Mouse (Mus musculus): ENCODE data around the gene Heatr4. TPM values are rescaled to one million over a fixed set of nuclear protein-coding genes. Genes with fewer than 3 reads are reported as not detected.
"Not testable (repeated sequence)": the region's sequence is repeated elsewhere in the genome, so short reads cannot be mapped to it uniquely, and the experiment has no call there.

The Heatr4 gene
- polyA plus RNA-seq, 1 experiment from 2014 or later = 0.10 TPM

DNA sequence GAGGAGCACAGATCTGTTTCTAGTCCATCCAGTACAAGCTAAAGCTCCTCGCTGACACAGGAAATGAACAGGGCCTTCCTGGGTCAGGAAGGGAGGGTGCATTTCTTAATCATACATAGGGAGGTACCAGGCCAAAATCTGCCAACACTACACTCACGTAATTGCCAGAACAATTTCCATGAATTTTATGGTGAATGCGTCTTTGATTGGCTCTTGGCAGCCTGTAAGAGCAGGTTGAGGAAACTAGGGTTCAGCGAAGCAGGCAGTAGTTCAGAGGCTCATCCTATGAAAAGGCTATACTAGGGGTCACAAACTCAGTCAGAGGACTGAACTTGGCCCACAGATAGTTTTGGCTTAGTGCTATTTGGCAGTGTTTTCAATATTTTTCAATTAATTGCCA, 44.6 kb downstream of the Heatr4 start:
- H3K36me3 ChIP-seq (ENCODE audit: control insufficient read depth, insufficient read depth, low read length) = no peaks in the 10 kb centered on the region
- ATAC-seq (ENCODE audit: insufficient number of reproducible peaks, insufficient read depth, low FRiP score, low read depth) = no peak
- H3K4me3 ChIP-seq (ENCODE audit: low read depth, low read length) = no peak overlapping the region
- 81% methylated on average over 4 of the region's 4 CpGs for WGBS
- no peak overlapping the region for H3K9ac ChIP-seq (replicated peaks; ENCODE audit: low read depth, low read length)
- H3K4me2 ChIP-seq (replicated peaks; ENCODE audit: low read depth, low read length) = no peak overlapping the region
- no peaks in the 10 kb centered on the region for H3K9me3 ChIP-seq (ENCODE audit: control insufficient read depth, low read depth, low read length)
- H3K4me1 ChIP-seq (ENCODE audit: control insufficient read depth, insufficient read depth, low read length) = no peaks in the 10 kb centered on the region
- H3K27ac ChIP-seq (ENCODE audit: low read length) = no peak overlapping the region
- H3K27me3 ChIP-seq (ENCODE audit: control insufficient read depth, insufficient read depth, low read length) = no peaks in the 10 kb centered on the region

GRCm38 (mm10) chr12:83939332-83939731, 45.3 kb downstream of the Heatr4 start:
- Histone ChIP-seq H3K27me3 (ENCODE audit: control insufficient read depth, insufficient read depth, low read length) (no peaks in the 10 kb centered on the region), H3K4me3 (ENCODE audit: low read depth, low read length) (no peak overlapping the region), H3K4me1 (ENCODE audit: control insufficient read depth, insufficient read depth, low read length) (no peaks in the 10 kb centered on the region), H3K27ac (ENCODE audit: low read length) (no peak overlapping the region), H3K9me3 (ENCODE audit: control insufficient read depth, low read depth, low read length) (no peaks in the 10 kb centered on the region), H3K9ac (replicated peaks; ENCODE audit: low read depth, low read length) (no peak overlapping the region), H3K36me3 (ENCODE audit: control insufficient read depth, insufficient read depth, low read length) (no peaks in the 10 kb centered on the region), H3K4me2 (replicated peaks; ENCODE audit: low read depth, low read length) (no peak overlapping the region)
- ATAC-seq (ENCODE audit: insufficient number of reproducible peaks, insufficient read depth, low FRiP score, low read depth) = no peak
- 86% methylated on average over 2 of the region's 2 CpGs for WGBS

DNA sequence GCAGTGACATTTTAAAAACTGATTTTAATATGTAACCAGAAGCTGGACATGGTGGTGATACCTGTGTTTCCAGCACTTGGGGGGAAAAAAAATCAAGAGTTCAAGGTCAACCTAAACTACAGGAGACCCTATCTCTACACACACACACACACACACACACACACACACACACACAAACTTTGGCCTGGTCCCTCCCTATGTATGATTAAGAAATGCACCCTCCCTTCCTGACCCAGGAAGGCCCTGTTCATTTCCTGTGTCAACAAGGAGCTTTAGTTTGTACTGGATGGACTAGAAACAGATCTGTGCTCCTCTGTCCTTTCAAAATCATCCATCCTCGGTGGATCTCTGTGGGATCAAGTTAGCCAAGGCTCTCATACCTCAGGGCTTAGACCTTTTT, 46.1 kb downstream of the Heatr4 start:
- ATAC-seq (ENCODE audit: insufficient number of reproducible peaks, insufficient read depth, low FRiP score, low read depth); H3K9ac ChIP-seq (replicated peaks; ENCODE audit: low read depth, low read length); H3K4me3 ChIP-seq (ENCODE audit: low read depth, low read length); H3K4me2 ChIP-seq (replicated peaks; ENCODE audit: low read depth, low read length); H3K36me3 ChIP-seq (ENCODE audit: control insufficient read depth, insufficient read depth, low read length); H3K27me3 ChIP-seq (ENCODE audit: control insufficient read depth, insufficient read depth, low read length); H3K27ac ChIP-seq (ENCODE audit: low read length); H3K9me3 ChIP-seq (ENCODE audit: control insufficient read depth, low read depth, low read length); H3K4me1 ChIP-seq (ENCODE audit: control insufficient read depth, insufficient read depth, low read length): not testable (repeated sequence)
- WGBS = 32% methylated on average over 1 of the region's 1 CpGs

DNA sequence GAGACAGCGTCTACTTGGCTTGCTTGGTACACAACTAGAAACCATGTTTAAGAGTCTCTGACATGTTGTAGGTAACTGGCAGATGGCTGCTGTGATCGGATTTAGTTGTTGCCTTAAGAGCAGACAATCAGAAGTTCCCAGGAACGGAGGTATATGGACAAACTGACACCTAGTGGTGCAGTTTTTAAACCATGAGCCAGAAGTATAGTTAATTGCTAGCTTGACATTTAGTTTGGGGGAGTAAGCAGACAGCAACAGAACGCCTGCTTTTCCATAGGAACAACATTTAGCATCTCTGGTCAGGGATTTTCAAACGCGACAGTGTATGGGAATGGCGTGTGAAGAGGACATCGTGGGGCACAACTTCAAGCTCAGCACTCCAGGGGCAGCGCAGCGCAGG, 47.1 kb downstream of the Heatr4 start:
- no peaks in the 10 kb centered on the region for H3K4me1 ChIP-seq (ENCODE audit: control insufficient read depth, insufficient read depth, low read length)
- 56% methylated on average over 10 of the region's 10 CpGs for WGBS
- H3K4me2 ChIP-seq (replicated peaks; ENCODE audit: low read depth, low read length) = no peak overlapping the region
- no peaks in the 10 kb centered on the region for H3K36me3 ChIP-seq (ENCODE audit: control insufficient read depth, insufficient read depth, low read length)
- no peak overlapping the region for H3K27ac ChIP-seq (ENCODE audit: low read length)
- no peak overlapping the region for H3K4me3 ChIP-seq (ENCODE audit: low read depth, low read length)
- H3K9ac ChIP-seq (replicated peaks; ENCODE audit: low read depth, low read length) = no peak overlapping the region
- no peak for ATAC-seq (ENCODE audit: insufficient number of reproducible peaks, insufficient read depth, low FRiP score, low read depth)
- no peaks in the 10 kb centered on the region for H3K9me3 ChIP-seq (ENCODE audit: control insufficient read depth, low read depth, low read length)
- H3K27me3 ChIP-seq (ENCODE audit: control insufficient read depth, insufficient read depth, low read length) = no peaks in the 10 kb centered on the region

DNA sequence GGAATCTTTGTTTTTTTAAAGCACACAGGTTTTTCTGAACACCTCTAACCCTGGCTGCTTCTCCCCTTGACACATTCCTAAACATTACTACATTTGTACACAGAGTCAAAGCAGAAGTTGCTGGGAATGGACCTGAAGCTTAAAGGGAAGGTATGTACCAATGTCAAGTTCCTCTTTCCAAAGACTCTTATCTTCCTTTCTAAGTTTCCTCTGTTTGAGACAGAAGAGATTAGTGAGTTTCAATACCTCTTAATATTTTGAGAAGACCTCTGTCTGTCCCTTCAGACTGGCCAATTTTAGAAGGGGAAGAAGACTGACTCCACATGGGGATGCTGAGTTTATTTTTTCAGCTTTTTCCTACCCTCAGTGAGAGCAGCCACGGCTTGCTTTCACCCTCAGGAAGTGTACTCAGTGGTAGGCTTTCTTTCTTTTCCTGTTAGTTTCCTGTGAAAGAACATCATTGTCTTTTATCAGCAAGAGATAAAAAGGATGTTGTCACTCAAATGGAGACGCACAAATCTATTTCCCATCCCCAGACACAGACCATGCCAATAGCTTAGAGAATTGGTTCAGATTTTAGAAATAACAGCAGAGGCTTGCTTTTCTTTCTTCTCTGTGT, 55.4 kb downstream of the Heatr4 start:
- Histone ChIP-seq H3K4me3 (ENCODE audit: low read depth, low read length) (no peak overlapping the region), H3K36me3 (ENCODE audit: control insufficient read depth, insufficient read depth, low read length) (no peaks in the 10 kb centered on the region), H3K9me3 (ENCODE audit: control insufficient read depth, low read depth, low read length) (no peaks in the 10 kb centered on the region), H3K27me3 (ENCODE audit: control insufficient read depth, insufficient read depth, low read length) (no peaks in the 10 kb centered on the region), H3K27ac (ENCODE audit: low read length) (no peak overlapping the region), H3K4me1 (ENCODE audit: control insufficient read depth, insufficient read depth, low read length) (0 out of 2 replicates have a peak, but pooled peaks cover 3% of the 10 kb centered on the region), H3K9ac (replicated peaks; ENCODE audit: low read depth, low read length) (no peak overlapping the region), H3K4me2 (replicated peaks; ENCODE audit: low read depth, low read length) (no peak overlapping the region)
- ATAC-seq (ENCODE audit: insufficient number of reproducible peaks, insufficient read depth, low FRiP score, low read depth) = no peak
- WGBS = 48% methylated on average over 2 of the region's 2 CpGs

DNA sequence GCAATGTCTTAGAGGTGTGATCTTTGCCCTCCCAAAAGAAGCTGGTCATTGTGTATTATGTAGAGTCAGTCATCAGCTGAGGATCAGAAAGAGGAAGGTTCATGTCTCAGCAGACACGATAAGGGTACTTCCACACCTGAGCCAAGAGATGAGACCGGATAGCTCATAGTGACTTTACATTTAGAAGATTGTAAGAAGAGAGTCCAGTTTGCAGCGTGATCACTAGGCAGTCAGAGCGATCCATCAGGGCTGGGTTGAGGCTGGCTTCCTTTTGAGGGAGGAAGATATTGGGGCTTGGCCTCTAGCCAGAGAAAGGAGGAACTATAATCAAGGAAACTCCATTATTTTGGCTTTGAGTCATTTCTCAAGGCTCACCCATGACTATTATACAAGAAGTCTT, 56.9 kb downstream of the Heatr4 start:
- 71% methylated on average over 4 of the region's 4 CpGs for WGBS
- no peak for ATAC-seq (ENCODE audit: insufficient number of reproducible peaks, insufficient read depth, low FRiP score, low read depth)

GRCm38 (mm10) chr12:83926061-83926460, 58.6 kb downstream of the Heatr4 start:
- no peak for ATAC-seq (ENCODE audit: insufficient number of reproducible peaks, insufficient read depth, low FRiP score, low read depth)
- Histone ChIP-seq H3K27ac (ENCODE audit: low read length) (no peak overlapping the region), H3K4me3 (ENCODE audit: low read depth, low read length) (no peak overlapping the region), H3K4me1 (ENCODE audit: control insufficient read depth, insufficient read depth, low read length) (0 out of 2 replicates have a peak, but pooled peaks cover 3% of the 10 kb centered on the region), H3K36me3 (ENCODE audit: control insufficient read depth, insufficient read depth, low read length) (no peaks in the 10 kb centered on the region), H3K9ac (replicated peaks; ENCODE audit: low read depth, low read length) (no peak overlapping the region), H3K4me2 (replicated peaks; ENCODE audit: low read depth, low read length) (no peak overlapping the region), H3K9me3 (ENCODE audit: control insufficient read depth, low read depth, low read length) (no peaks in the 10 kb centered on the region), H3K27me3 (ENCODE audit: control insufficient read depth, insufficient read depth, low read length) (no peaks in the 10 kb centered on the region)
- WGBS = 61% methylated on average over 2 of the region's 2 CpGs

More for the DNA sequence above, 56.9 kb downstream of the Heatr4 start:
- H3K4me3 ChIP-seq (ENCODE audit: low read depth, low read length) = no peak overlapping the region
- no peak overlapping the region for H3K4me2 ChIP-seq (replicated peaks; ENCODE audit: low read depth, low read length)
- H3K27ac ChIP-seq (ENCODE audit: low read length) = no peak overlapping the region
- no peaks in the 10 kb centered on the region for H3K27me3 ChIP-seq (ENCODE audit: control insufficient read depth, insufficient read depth, low read length)
- H3K4me1 ChIP-seq (ENCODE audit: control insufficient read depth, insufficient read depth, low read length) = 0 out of 2 replicates have a peak, but pooled peaks cover 3% of the 10 kb centered on the region
- no peaks in the 10 kb centered on the region for H3K9me3 ChIP-seq (ENCODE audit: control insufficient read depth, low read depth, low read length)
- no peak overlapping the region for H3K9ac ChIP-seq (replicated peaks; ENCODE audit: low read depth, low read length)
- no peaks in the 10 kb centered on the region for H3K36me3 ChIP-seq (ENCODE audit: control insufficient read depth, insufficient read depth, low read length)

- Histone ChIP-seq H3K4me1 (ENCODE audit: control insufficient read depth, insufficient read depth, low read length) (0 out of 2 replicates have a peak, but pooled peaks cover 5% of the 10 kb centered on the region), H3K9me3 (ENCODE audit: control insufficient read depth, low read depth, low read length) (no peaks in the 10 kb centered on the region), H3K27ac (ENCODE audit: low read length) (no peak overlapping the region), H3K27me3 (ENCODE audit: control insufficient read depth, insufficient read depth, low read length) (no peaks in the 10 kb centered on the region), H3K36me3 (ENCODE audit: control insufficient read depth, insufficient read depth, low read length) (no peaks in the 10 kb centered on the region), H3K9ac (replicated peaks; ENCODE audit: low read depth, low read length) (no peak overlapping the region), H3K4me3 (ENCODE audit: low read depth, low read length) (no peak overlapping the region), H3K4me2 (replicated peaks; ENCODE audit: low read depth, low read length) (no peak overlapping the region)
- WGBS = 56% methylated on average over 7 of the region's 7 CpGs
- ATAC-seq (ENCODE audit: insufficient number of reproducible peaks, insufficient read depth, low FRiP score, low read depth) = no peak
Observed at GRCm38 (mm10) chr12:83925160-83925703, 59.4 kb downstream of the Heatr4 start.

GRCm38 (mm10) chr12:83924332-83924731, 60.3 kb downstream of the Heatr4 start:
- no peak for ATAC-seq (ENCODE audit: insufficient number of reproducible peaks, insufficient read depth, low FRiP score, low read depth)
- WGBS = 58% methylated on average over 3 of the region's 3 CpGs
- Histone ChIP-seq H3K27me3 (ENCODE audit: control insufficient read depth, insufficient read depth, low read length) (no peaks in the 10 kb centered on the region), H3K4me1 (ENCODE audit: control insufficient read depth, insufficient read depth, low read length) (0 out of 2 replicates have a peak, but pooled peaks cover 7% of the 10 kb centered on the region), H3K9me3 (ENCODE audit: control insufficient read depth, low read depth, low read length) (no peaks in the 10 kb centered on the region), H3K4me3 (ENCODE audit: low read depth, low read length) (no peak overlapping the region), H3K4me2 (replicated peaks; ENCODE audit: low read depth, low read length) (no peak overlapping the region), H3K27ac (ENCODE audit: low read length) (no peak overlapping the region), H3K36me3 (ENCODE audit: control insufficient read depth, insufficient read depth, low read length) (no peaks in the 10 kb centered on the region), H3K9ac (replicated peaks; ENCODE audit: low read depth, low read length) (no peak overlapping the region)
